Mouse (Mus musculus) activated CD4-positive, CD25-positive, alpha-beta regulatory T cell, adult 4 months (primary cell): ENCODE measurements around the gene Hs1bp3. TPM values are rescaled to one million over a fixed set of nuclear protein-coding genes. Genes with fewer than 3 reads are reported as not detected.

Experiments
- ATAC-seq: one replicate; pipeline ENCODE4 v1.8.0; 2017
- polyA plus RNA-seq, 2 experiments: library from polyadenylated mRNA; unstranded; fragments of 100-300 nt; shearing (Covaris generic); gene quantifications; one replicate each; pipeline ENCODE4 v1.2.1; 2017

Hs1bp3 gene
- polyA plus RNA-seq, 2 experiments from 2014 or later, result 3.3 TPM

DNA sequence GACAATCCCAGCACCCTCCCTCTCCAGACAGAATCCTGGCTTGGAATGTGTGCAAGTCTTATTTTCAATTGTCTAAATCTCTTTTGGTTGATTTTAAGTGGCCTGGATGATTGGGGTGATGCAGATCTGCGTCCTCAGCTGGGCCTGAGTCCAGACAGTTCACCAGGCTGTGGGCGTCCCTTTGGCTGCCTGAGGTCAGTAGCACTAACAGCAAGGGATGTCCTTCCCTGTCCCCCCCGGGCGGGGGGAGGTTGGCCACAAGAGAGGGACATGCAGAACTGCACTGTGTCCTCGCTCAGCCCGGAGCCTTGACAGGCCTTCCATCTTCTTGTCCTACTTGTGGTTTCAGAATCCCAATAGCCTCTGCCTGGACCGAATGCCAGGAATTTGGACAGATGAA, 52.1 kb downstream of the Hs1bp3 start:
- no peak for ATAC-seq

DNA sequence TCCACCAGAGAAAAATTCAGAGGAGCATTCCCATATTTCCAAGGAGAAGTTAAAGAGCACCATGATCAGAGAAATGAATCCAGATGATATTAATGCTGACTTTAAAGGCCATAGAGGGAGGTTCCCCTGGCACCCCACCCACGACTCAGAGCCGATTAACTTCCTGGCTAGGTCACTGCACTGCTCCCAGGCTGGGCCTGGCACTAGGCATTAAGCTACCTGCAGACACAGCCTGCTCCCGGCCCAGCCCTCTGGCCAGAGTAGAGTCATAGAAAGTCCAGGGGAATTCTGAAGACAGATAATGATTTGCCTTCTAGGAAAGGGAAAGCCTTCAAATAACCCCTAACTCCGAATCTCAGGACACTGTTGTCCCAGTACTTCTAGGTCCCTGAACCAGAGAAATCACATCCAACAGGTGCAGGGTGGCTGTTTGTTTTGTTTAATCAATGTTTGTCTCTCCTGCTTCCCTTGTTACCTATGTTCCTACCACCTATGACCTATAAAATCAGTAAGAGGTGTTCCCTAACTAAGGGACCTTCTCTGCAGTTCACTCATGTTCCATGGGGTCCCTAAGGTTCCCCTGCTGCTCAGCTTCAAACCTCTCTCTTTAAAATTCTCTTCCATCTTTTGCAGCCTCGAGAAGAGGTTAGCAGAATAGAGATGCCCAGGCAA, 52.8 kb downstream of the Hs1bp3 start:
- ATAC-seq, result no peak

DNA sequence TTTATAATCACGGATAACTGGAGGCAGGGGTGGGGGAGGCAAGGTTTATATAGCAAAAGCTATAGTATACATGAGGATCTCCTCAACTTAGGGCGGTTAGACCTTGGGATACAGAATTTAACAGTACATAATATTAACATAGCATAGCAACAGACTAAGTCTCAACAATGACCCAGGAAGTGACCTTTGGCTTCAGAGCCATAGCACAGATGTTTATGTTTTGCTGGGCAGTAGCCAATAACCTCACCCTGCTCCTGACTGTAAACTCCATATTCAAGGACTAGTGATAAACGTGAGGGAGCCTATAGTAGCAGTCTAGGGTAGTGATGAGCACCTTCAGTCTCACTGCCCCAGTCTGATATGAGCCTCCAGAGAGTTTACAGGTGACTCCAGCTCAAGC, 53.5 kb downstream of the Hs1bp3 start:
- ATAC-seq, result no peak

DNA sequence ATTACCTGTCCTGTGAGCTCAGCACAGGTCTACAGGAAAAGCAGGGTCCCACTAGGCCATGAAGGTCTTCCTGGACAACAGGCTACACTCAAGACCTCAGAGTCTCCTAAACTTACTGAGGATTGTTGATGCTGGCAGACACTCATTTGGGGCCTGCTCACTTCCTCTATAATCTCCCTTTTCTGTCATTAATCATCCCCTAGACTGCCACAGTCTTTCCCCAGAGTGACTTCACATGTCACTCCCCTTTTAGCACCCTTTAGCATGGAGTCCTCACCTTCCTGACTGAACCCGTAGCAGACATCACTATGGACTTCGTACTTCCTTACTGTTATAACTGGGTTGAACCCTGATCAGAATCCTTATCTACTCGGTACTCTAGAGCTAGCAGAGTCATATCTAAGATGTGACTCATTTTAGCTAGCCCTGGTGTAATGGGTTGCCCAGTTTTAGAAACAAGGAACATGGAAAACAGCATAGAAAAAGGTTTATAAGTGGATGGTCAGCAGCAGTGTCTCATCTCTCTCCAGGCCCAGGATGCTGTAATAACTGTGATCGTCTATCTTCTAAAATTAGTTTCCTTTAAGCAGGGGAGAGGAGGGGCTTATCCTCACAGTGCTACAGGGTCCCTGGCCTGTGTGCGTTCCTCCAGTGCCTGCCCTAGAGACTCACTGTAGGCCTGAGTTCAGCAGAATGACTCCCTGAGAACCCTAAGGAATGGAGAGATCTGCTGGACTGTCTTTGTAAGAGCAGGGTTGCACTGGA, 58.7 kb downstream of the Hs1bp3 start:
- no peak for ATAC-seq

DNA sequence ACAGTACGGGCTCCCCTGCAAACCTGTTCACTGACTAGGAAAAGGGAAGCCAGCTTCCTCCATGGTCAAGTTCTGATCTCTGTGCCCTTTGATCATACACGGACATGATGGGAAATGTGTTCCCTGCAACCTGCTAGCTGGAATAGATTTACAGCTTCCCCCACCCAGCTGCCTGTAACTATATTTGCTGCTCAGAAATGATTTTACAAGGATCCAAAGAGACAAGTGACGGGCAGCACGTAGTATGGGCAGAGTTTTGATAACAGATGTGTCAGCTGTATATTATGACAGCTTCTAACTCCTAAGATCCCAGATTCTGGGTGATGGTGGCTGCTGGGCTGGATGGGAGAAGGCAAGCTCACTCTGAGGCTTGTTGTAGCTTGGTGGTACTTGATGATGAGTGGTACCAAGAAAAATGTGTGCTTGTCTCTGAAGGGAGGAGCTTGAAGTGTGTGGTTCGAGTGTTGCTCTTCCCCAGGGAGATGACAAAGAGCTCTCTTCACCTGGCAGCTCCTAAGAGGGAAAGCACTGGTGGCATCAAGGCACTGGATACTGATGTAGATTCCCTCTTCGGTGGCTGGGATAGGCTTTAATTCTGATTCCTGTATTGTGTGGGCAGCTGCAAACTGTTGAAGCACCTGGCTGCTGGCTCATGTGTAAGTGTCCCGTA, 59.4 kb downstream of the Hs1bp3 start:
- no peak for ATAC-seq

DNA sequence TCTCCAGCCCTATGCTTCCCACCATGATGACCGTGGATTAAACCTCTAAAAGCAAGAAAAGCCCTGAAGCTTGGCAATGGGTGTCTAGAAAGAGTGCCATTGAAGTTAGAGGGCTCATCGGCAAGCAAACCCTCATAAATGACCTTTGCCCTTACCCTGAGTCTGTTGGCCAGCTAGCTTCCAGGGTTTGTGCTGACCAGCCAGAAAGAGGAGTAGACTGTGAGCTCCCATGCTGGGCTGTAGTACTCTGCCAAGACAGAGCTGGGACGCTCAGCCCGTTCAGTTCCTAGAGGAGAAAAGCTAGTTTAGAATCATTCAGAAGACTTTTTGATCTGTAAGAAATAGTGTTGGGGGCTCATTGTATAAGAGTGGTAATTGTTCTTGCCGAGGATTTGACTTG, 60.5 kb downstream of the Hs1bp3 start:
- ATAC-seq, result no peak

DNA sequence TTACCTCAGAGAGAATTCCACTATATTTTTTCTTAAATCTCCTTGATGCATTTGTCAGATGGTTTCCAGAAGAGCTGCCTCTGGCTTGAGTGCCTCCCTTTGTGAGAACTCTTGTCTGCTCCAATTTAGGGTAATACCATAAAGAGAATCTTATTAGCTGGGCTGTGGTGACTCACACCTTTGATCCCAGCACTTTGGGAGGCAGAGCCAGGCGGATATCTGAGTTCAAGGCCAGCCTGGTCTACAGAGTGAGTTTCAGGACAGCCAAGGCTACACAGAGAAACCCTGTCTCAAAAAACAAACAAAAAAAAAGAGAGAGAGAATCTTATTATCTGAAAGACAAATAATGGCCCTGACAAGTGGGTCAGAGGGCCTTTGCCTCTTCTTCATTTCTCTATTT, 63.9 kb downstream of the Hs1bp3 start:
- no peak for ATAC-seq

DNA sequence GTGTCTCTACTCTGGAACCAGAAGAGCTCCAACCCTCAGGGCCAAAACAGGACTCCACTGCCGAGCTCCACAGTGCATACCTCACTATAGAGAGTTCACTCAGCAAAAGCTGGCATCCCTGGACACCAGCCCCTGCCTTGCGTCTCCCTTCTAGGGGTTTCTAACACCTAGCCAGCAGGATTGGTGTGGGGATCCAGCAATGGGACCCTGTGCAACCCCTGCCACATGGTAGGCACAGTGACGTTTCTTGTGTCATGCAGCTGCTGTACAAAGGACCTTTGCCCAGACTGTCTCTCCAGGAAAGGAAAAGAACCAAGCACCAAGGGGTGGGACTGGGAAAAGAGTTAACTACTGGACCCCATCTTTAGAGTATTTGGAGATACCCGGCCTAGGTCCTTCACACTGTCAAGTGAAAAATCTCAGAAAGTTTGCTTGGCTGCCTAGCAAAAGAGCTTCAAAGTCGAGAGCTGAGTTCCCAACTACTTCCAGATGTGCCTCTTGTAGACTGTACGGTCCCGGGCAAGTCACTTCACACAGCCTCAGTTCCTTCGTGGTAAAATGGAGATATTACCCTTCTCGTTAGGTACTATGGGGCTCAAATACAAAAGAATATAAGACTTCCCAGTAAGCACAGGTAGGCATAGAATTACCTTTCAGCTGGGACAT, 64.9 kb downstream of the Hs1bp3 start:
- no peak for ATAC-seq

DNA sequence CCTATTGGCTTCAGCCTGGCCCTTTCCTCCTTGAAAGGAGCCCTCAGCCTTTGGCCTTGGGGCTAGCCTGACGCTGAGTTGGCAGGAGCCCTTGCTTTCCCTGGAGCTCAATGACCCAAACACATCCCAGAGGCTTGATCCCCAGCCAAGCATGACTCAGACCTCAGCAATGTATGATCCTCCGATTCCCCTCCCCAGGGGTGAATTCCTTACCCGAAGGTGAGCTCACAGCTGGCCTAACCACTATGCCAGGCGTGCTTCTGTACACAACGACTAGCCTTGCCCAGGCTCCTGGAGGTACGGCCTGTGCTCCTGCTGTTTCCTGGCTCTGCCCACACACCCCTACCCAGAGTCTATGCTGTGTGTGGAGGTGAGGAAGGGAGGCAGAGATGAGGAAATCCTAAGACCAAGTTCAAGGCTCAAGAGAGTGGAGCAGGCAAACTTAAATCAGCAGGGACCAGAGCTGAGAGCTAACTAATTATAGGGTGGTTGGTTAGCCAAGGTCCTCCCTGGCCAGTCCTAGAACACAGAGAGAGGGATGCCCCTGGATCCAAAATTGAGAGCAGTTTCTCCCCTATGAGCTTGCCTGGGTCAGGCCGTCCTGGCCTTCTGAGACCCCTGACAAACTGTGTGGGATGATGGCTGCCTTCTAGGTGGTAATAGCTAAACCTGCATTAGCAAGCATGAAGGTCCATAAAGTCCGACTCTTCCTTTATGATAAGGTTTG, 66.7 kb downstream of the Hs1bp3 start:
- ATAC-seq, result no peak

DNA sequence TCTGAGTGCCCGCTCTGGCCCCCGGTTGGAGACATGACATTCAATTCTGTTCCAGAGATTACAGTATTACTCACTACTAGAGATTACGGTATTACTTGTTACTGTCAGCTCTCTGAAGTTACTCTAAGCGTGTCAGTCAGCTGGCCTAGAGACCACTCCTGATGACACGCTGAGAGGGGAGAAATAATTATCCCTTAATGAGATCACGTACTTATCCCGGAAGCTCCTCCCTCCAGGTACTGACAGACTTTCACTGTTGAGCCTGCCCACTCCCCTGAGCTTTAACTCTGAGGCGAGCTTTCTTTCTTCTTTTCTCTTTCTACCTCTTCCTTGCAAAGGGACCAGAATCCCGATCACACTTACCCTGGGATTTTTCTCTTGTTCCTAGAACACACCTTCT, 67.7 kb downstream of the Hs1bp3 start:
- ATAC-seq, result no peak

DNA sequence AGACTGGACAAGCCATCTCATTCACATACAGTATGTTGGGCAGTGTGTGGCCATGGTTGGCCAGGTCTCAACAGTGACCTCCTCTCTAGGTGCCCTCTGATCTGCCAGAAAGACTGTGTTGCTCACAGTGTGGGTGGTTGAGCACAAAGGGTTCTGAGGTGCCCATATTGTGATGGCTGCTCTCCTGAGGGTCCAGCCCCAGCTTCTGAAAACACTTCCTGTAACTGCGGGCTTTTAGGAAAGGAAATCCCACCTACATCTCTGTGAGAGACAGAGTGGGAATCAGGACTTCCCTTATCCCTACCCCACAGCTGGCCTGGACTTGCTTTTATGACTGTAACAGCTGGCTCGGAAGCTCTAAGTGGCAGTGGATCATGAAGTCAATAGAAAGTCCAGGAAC, 68.7 kb downstream of the Hs1bp3 start:
- ATAC-seq, result no peak

DNA sequence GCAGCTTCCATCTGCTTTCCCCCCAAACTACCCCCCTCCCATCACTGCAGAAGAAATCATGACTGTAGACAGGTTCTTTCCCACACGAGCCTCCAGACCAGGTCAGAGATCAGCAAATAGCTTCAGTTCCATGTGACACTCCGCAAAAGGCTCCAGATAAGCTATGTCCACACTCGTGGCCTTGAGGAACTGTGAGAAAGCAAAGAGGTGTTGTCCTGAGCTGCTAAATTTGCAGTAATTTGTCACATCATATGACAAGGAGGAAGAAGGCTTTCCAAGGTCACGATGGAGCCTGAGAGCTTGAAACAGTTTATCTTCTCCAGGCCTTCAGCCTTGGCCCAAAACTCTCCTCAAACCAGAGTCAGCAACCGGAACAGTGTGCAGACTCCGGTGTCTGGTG, 70.6 kb downstream of the Hs1bp3 start:
- no peak for ATAC-seq

DNA sequence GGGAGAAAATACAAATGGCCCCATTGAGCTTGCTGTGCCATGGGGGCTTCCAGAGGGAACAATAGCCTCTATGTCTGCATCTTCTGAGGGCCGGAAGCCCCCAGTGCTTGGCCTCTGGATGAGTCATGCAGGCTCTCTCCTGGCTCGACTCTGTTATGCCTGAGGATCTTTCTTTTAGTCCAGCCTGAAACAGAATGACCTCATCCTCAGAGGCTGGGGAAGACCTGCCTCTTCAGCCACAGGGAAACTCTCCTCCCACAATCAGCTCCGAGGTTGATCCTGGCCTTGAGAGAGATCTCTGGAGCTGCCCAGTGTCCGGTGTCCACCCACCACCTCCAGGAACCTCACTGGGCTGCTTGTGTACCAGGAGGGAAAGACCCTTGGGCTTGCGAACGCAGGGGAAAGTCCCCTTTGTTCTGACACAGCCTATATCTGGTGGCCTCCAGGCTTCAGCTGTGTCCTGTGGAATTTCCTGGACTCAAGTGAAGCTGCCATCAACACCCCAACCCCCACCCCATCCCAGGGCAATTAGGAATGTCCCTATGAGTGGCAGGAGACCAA, 73.3 kb downstream of the Hs1bp3 start:
- no peak for ATAC-seq

DNA sequence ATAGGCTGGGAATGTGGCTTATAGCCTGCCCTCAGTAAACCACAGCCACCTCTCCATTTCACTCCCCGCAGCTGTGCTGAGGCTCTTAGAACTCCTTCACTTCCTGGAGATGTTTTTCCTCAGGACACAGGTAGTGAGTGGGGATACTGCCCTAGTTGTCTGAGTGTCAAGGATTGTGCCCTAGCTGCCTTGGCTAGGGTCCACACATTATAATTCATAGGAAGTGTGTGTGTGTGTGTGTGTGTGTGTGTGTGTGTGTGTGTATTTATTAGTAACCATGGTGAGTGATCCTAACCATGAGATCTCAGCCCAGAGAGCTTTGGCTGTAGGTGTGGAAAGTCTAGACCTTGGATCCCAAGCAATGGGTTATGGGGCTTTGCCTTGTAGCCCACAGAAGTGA, 74.0 kb downstream of the Hs1bp3 start:
- no peak for ATAC-seq

DNA sequence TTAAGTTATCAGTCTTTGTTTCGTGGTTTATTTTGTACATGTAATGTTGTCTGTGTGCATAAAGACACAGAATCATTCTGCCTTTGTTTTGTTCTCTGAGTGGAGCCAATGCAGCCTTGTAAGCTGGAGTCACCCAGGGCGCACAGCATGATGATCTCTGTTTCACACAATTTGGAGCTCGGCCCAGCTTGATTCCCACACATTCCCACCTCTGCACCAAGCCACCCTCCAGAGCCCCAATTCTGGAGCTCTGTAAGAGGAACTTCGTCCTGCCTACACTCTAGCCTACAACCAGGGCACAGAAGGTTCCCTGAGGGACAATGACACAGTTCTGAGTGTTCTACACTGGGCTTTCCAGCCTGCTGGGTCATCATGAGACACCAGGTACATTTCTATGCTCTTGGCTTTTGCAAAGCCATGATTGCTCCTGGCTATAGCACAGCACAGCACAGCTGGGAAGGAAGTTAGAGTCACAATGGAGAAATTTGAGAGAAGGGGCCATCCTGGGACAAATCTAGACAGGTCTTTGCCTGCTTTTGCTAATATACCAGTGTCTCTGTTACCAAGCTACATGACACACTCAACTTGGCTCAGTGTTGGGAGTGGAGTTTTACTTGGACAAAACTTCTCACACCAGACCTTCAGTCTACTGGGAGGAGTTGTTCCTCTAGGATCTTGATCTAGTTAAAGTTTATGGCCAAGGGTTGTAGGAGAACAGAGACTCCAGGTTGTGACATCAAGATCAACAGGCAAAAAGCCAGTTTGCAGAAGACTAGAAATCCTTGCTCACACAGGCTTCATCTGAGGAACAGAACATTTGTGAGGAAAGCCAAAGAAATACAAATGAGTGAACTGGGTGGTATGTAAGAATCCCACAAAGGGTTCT, 75.5 kb downstream of the Hs1bp3 start:
- no peak for ATAC-seq

DNA sequence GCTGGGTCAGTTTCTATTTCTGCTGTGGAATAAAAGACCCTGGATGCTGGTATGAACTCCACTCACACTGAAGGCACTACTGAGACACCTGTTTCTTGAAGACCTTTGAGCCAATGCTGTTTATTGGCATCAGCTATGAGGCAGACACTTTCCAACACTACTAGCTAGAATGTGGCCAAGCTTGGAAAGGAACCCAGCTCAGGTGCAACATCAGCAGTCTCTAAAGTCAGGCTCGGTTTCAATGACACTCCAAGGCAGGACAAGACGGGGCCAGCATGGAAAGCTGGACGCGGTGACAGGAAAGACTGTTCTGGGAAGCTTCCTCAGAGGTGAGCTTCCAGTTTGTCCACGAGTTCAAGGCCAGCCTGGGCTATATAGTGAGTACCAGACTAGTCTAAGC, 80.0 kb downstream of the Hs1bp3 start:
- no peak for ATAC-seq

Other genes starting within 250 kb of the Hs1bp3 start
- gene Ldah, start 105.3 kb upstream of the Hs1bp3 start, polyA plus RNA-seq, result 100 to 1,000 TPM; 103 to 110 TPM
- gene Gdf7, start 11.5 kb upstream of the Hs1bp3 start, polyA plus RNA-seq, result not detected
- gene Rhob, start 186.6 kb downstream of the Hs1bp3 start, polyA plus RNA-seq, result under 1 TPM; 0.59 to 0.83 TPM